Mouse (Mus musculus): Measurements from ENCODE around the gene Kmt5c.

- no peak for TF ChIP-seq CTCF (IDR thresholded peaks at IDR 0.05)
- no peak for TF ChIP-seq EP300 (IDR thresholded peaks at IDR 0.05)
Measured at GRCm38 (mm10) chr7:4744886-4745285, 5.0 kb downstream of the Kmt5c start.
